Mouse (Mus musculus) c-Kit-positive CD71-positive TER-119-positive erythroid progenitor cells, embryonic 14.5 days (primary cell): ENCODE results near the gene Atp6v0e.

Experiments used
- DNase-seq: peaks from one replicate; pipeline ENCODE4 v3.0.0-alpha.2; 2013; ENCODE audit warnings: low spot score

Atp6v0e gene

GRCm38 (mm10) chr17:26686334-26687000 lies 23.4 kb downstream of the Atp6v0e start:
- no peak for DNase-seq

GRCm38 (mm10) chr17:26688795-26689735 lies 26.0 kb downstream of the Atp6v0e start:
- no peak for DNase-seq

GRCm38 (mm10) chr17:26689810-26690209 lies 26.8 kb downstream of the Atp6v0e start:
- DNase-seq, result no peak

- DNase-seq, result no peak
Measured at GRCm38 (mm10) chr17:26690236-26690635, 27.2 kb downstream of the Atp6v0e start.

- DNase-seq, result no peak
Measured at GRCm38 (mm10) chr17:26691110-26691509, 28.1 kb downstream of the Atp6v0e start.

GRCm38 (mm10) chr17:26693424-26693823 lies 30.4 kb downstream of the Atp6v0e start:
- DNase-seq, result no peak

- DNase-seq, result no peak
Measured at GRCm38 (mm10) chr17:26694171-26694570, 31.1 kb downstream of the Atp6v0e start.

GRCm38 (mm10) chr17:26695193-26695592 lies 32.2 kb downstream of the Atp6v0e start:
- no peak for DNase-seq

GRCm38 (mm10) chr17:26698846-26699245 lies 35.8 kb downstream of the Atp6v0e start:
- no peak for DNase-seq

- DNase-seq, result no peak
Measured at GRCm38 (mm10) chr17:26699819-26700616, 37.0 kb downstream of the Atp6v0e start.

- DNase-seq, result no peak
Measured at GRCm38 (mm10) chr17:26701565-26701964, 38.5 kb downstream of the Atp6v0e start.

- no peak for DNase-seq
Measured at GRCm38 (mm10) chr17:26702621-26703020, 39.6 kb downstream of the Atp6v0e start.

- no peak for DNase-seq
Measured at GRCm38 (mm10) chr17:26703671-26704070, 40.6 kb downstream of the Atp6v0e start.

GRCm38 (mm10) chr17:26705463-26706359 lies 42.7 kb downstream of the Atp6v0e start:
- no peak for DNase-seq

GRCm38 (mm10) chr17:26707066-26707465 lies 44.0 kb downstream of the Atp6v0e start:
- no peak for DNase-seq

GRCm38 (mm10) chr17:26708499-26708898 lies 45.5 kb downstream of the Atp6v0e start:
- no peak for DNase-seq

GRCm38 (mm10) chr17:26708993-26709590 lies 46.1 kb downstream of the Atp6v0e start:
- DNase-seq, result no peak

GRCm38 (mm10) chr17:26710049-26710448 lies 47.0 kb downstream of the Atp6v0e start:
- DNase-seq, result no peak

- peak; percentile 97 for DNase-seq
Measured at GRCm38 (mm10) chr17:26715271-26715758, 52.3 kb downstream of the Atp6v0e start, which contains the start of gene Crebrf. TSS of gene Crebrf (plus strand) at chr17:26715650.

GRCm38 (mm10) chr17:26715916-26716717 lies 53.1 kb downstream of the Atp6v0e start:
- DNase-seq, result peak; percentile 96
